Mouse (Mus musculus) embryonic fibroblast, embryonic 13.5 days (primary cell): ENCODE data around the gene Ctbp2.

Experiments used
- CTCF ChIP-seq: IDR thresholded peaks from 2 replicates; pipeline ENCODE4 v1.5.1; 2011; ENCODE audit warnings: mild to moderate bottlenecking, control low read depth, low read length, moderate library complexity, borderline replicate concordance; ENCODE audit not compliant: insufficient read depth
- POLR2A ChIP-seq: IDR thresholded peaks from 2 replicates; pipeline ENCODE4 v1.6.1; 2011; ENCODE audit warnings: low read depth, mild to moderate bottlenecking, control low read depth, low read length, moderate library complexity

GRCm38 (mm10) chr7:133098118-133098793 lies 25.9 kb downstream of the Ctbp2 start:
- TF ChIP-seq CTCF (no peak), POLR2A (no peak)
